Mouse (Mus musculus): ENCODE data around the gene Rabif.
"Not testable (repeated sequence)": the region's sequence is repeated elsewhere in the genome, so short reads cannot be mapped to it uniquely, and the experiment has no call there.

DNA sequence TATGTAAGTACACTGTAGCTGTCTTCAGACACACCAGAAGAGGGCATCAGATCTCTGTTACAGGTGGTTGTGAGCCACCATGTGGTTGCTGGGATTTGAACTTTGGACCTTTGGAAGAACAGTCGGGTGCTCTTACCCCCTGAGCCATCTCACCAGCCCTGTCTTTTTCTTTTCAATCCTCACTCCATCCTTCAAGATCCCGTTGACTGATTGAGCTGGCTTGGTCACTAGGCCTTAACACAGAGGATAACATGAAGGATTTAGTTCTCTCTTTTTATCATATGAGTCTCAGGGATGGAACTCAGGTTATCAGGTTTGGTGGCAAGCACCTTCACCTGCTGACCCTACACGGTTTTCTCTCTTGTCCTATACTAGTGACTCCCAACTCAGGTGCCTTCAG is 45.9 kb upstream of the Rabif start:
- not testable (repeated sequence) for TF ChIP-seq POLR2A (IDR thresholded peaks at IDR 0.05; ENCODE audit: control insufficient read depth, extremely low read depth, insufficient read depth, low read length, poor library complexity); CTCF (IDR thresholded peaks at IDR 0.05; ENCODE audit: borderline replicate concordance, control insufficient read depth, extremely low read depth, insufficient read depth, low read length, poor library complexity)
